Mouse (Mus musculus) v-Abl transformed pro-B cells (cell line): ENCODE data around the gene Olfr799.

Experiments used
- in situ Hi-C, 2 experiments: fragments of 400-800 bp; cut with MboI; formaldehyde crosslinking; loops; one replicate each; pipeline ENCODE4 v1.15.1; 2025; ENCODE audit not compliant: unreplicated experiment in 2 of 2

The Olfr799 gene

GRCm38 (mm10) chr10:129637184-129637583, at the start of gene Olfr799:
TSS of gene Olfr799 (plus strand) at chr10:129637484.
- in situ Hi-C loops = no loop called here

- in situ Hi-C loops = no loop called here
Measured at GRCm38 (mm10) chr10:129612470-129612869, 24.8 kb upstream of the Olfr799 start, which contains the start of gene Olfr796. TSS of gene Olfr796 (minus strand) at chr10:129612570.

- in situ Hi-C loops = no loop called here
Measured at GRCm38 (mm10) chr10:129621724-129622123, 15.6 kb upstream of the Olfr799 start.

- in situ Hi-C loops = no loop called here
Measured at GRCm38 (mm10) chr10:129623251-129623650, 14.0 kb upstream of the Olfr799 start.

GRCm38 (mm10) chr10:129627834-129628233, 9.4 kb upstream of the Olfr799 start, which contains the start of gene Olfr798:
TSS of gene Olfr798 (minus strand) at chr10:129627934.
- in situ Hi-C loops = no loop called here

- in situ Hi-C loops = no loop called here
Measured at GRCm38 (mm10) chr10:129651763-129652162, 14.5 kb downstream of the Olfr799 start.

- in situ Hi-C loops = no loop called here
Measured at GRCm38 (mm10) chr10:129657394-129657793, 20.1 kb downstream of the Olfr799 start, which contains the start of gene Olfr800. TSS of gene Olfr800 (plus strand) at chr10:129657694.

- in situ Hi-C loops = no loop called here
Measured at GRCm38 (mm10) chr10:129673765-129674164, 36.5 kb downstream of the Olfr799 start, which contains the start of gene Olfr801. TSS of gene Olfr801 (minus strand) at chr10:129673865.

GRCm38 (mm10) chr10:129688069-129688468, 50.8 kb downstream of the Olfr799 start, which contains the start of gene Olfr802:
TSS of gene Olfr802 (minus strand) at chr10:129688169.
- in situ Hi-C loops = no loop called here

- in situ Hi-C loops = no loop called here
Measured at GRCm38 (mm10) chr10:129694186-129694585, 56.9 kb downstream of the Olfr799 start, which contains the start of gene Olfr803. TSS of gene Olfr803 (minus strand) at chr10:129694286.
